Comparison of ENCODE assay signal across 15 mouse cellular contexts in genomic region chr2:38522354-38522753, GRCm38 (mm10). TPM values are rescaled to one million over a fixed set of nuclear protein-coding genes. Genes with fewer than 3 reads are reported as not detected.
DNase-seq lines count a peak whose midpoint lies in the region; ATAC-seq and TF ChIP-seq lines count a peak whose summit lies in the region.
"Had no signal": no experiment of that assay in that cellular context is flagged by ENCODE, and none has a peak within 500 bp of the region (broad histone marks: within the 10 kb centered on the region; RNA-seq: fewer than 3 reads in every experiment).

No protein-coding gene starts in this region.

- no peak overlapping the region for H3K4me3 ChIP-seq in heart, postnatal 0 days (ENCODE audit: low read depth, low read length)
- H3K4me3 ChIP-seq in lung, postnatal 0 days (ENCODE audit: low read depth, low read length), result no peak overlapping the region
- no peak overlapping the region for H3K4me3 ChIP-seq in stomach, embryonic 15.5 days (replicated peaks)
- no peak overlapping the region for H3K4me3 ChIP-seq in left cerebral cortex, adult 2 months
- H3K4me3 ChIP-seq: forebrain, embryonic 13.5 days; hindbrain, embryonic 10.5 days; midbrain, embryonic 15.5 days had no signal

- WGBS in heart, postnatal 0 days, result 49% methylated on average over 2 of the region's 2 CpGs
- 48% methylated on average over 2 of the region's 2 CpGs for WGBS in lung, postnatal 0 days
- 46% methylated on average over 2 of the region's 2 CpGs for WGBS in stomach, embryonic 15.5 days

- TF ChIP-seq CTCF in heart, postnatal 0 days (IDR thresholded peaks at IDR 0.05; ENCODE audit: low read depth), result no peak
- TF ChIP-seq CTCF in lung, postnatal 0 days (IDR thresholded peaks at IDR 0.05), result no peak
- no peak for TF ChIP-seq CTCF in left cerebral cortex, adult 2 months (IDR thresholded peaks at IDR 0.05)

- intact Hi-C loops in heart, postnatal 36 days (cut with DNase I), result no loop called here
- intact Hi-C loops in left cerebral cortex, adult 2 months (cut with DNase I), result no loop called here

- H3K27me3 ChIP-seq in heart, postnatal 0 days (ENCODE audit: control insufficient read depth, insufficient read depth, low read length), result no peaks in the 10 kb centered on the region
- no peaks in the 10 kb centered on the region for H3K27me3 ChIP-seq in lung, postnatal 0 days (replicated peaks; ENCODE audit: insufficient read depth, low read length)
- H3K27me3 ChIP-seq in stomach, embryonic 15.5 days (replicated peaks), result no peaks in the 10 kb centered on the region
- H3K27me3 ChIP-seq: forebrain, embryonic 13.5 days; midbrain, embryonic 15.5 days had no signal

- no peaks in the 10 kb centered on the region for H3K9me3 ChIP-seq in heart, postnatal 0 days (replicated peaks; ENCODE audit: control insufficient read depth, low read length)
- no peaks in the 10 kb centered on the region for H3K9me3 ChIP-seq in lung, postnatal 0 days (ENCODE audit: low read length)
- no peaks in the 10 kb centered on the region for H3K9me3 ChIP-seq in stomach, embryonic 15.5 days
- H3K9me3 ChIP-seq: forebrain, embryonic 13.5 days; hindbrain, embryonic 10.5 days; midbrain, embryonic 15.5 days had no signal

- 0 out of 2 replicates have a peak, but pooled peaks cover 6% of the 10 kb centered on the region for H3K36me3 ChIP-seq in heart, postnatal 0 days (replicated peaks; ENCODE audit: control insufficient read depth, insufficient read depth, low read length)
- no peaks in the 10 kb centered on the region for H3K36me3 ChIP-seq in lung, postnatal 0 days (ENCODE audit: insufficient read depth, low read length)
- no peaks in the 10 kb centered on the region; the same call in 1 of the 2 replicates for H3K36me3 ChIP-seq in stomach, embryonic 15.5 days
- H3K36me3 ChIP-seq: midbrain, embryonic 15.5 days had no signal

- no peak overlapping the region for H3K4me2 ChIP-seq in heart, postnatal 0 days (ENCODE audit: low read depth, low read length)
- H3K4me2 ChIP-seq in lung, postnatal 0 days (replicated peaks; ENCODE audit: low read depth, low read length), result no peak overlapping the region
- H3K4me2 ChIP-seq in stomach, embryonic 15.5 days, result no peak overlapping the region
- H3K4me2 ChIP-seq: forebrain, embryonic 13.5 days; midbrain, embryonic 15.5 days had no signal

- peak; percentile 34 for DNase-seq in adrenal gland, postnatal 10 days
- DNase-seq in adrenal gland, postnatal 25 days, result no peak
- no peak for DNase-seq in heart, postnatal 0 days (ENCODE audit: low spot score)
- no peak for DNase-seq in heart, postnatal 36 days
- DNase-seq in lung, postnatal 0 days (ENCODE audit: low spot score), result peak; percentile 40
- no peak for DNase-seq in lung, postnatal 4 days
- no peak for DNase-seq in left cerebral cortex, adult 2 months (ENCODE audit: extremely low spot score in 1 of 2, low spot score in 2 of 2)
- DNase-seq: cerebellum, adult 11-12 months; right cerebral cortex, postnatal 14 days; thymus, postnatal 4 days had no signal

- peak; percentile 65 for ATAC-seq in heart, postnatal 0 days (ENCODE audit: insufficient read depth, low read depth)
- ATAC-seq in lung, postnatal 0 days, result peak; percentile 54
- no peak for ATAC-seq in stomach, embryonic 15.5 days (ENCODE audit: insufficient read depth, low FRiP score, low read depth)
- ATAC-seq: forebrain, embryonic 13.5 days had no signal

- peak overlapping the region; percentile 26 for H3K27ac ChIP-seq in heart, postnatal 0 days (ENCODE audit: low read depth)
- H3K27ac ChIP-seq in lung, postnatal 0 days (ENCODE audit: low read length), result no peak overlapping the region
- H3K27ac ChIP-seq in stomach, embryonic 15.5 days, result peak overlapping the region; percentile 21
- no peak overlapping the region for H3K27ac ChIP-seq in left cerebral cortex, adult 2 months
- H3K27ac ChIP-seq: forebrain, embryonic 13.5 days; hindbrain, embryonic 10.5 days; liver, embryonic 14.5 days; midbrain, embryonic 15.5 days had no signal

- no peak overlapping the region for H3K9ac ChIP-seq in heart, postnatal 0 days (replicated peaks; ENCODE audit: low read depth, low read length)
- H3K9ac ChIP-seq in lung, postnatal 0 days (replicated peaks; ENCODE audit: low read depth), result no peak overlapping the region
- no peak overlapping the region for H3K9ac ChIP-seq in stomach, embryonic 15.5 days
- H3K9ac ChIP-seq: forebrain, embryonic 13.5 days; liver, embryonic 14.5 days; midbrain, embryonic 15.5 days had no signal

- TF ChIP-seq EP300 in heart, postnatal 0 days (IDR thresholded peaks at IDR 0.05; ENCODE audit: low read depth), result no peak
- peak; percentile 44; the same call in 1 of the 2 replicates for TF ChIP-seq EP300 in lung, postnatal 0 days (IDR thresholded peaks at IDR 0.05)

- peaks cover 20% of the 10 kb centered on the region for H3K4me1 ChIP-seq in heart, postnatal 0 days (ENCODE audit: control insufficient read depth, insufficient read depth)
- peaks cover 20% of the 10 kb centered on the region for H3K4me1 ChIP-seq in lung, postnatal 0 days (ENCODE audit: insufficient read depth, low read depth, low read length)
- peaks cover 25% of the 10 kb centered on the region for H3K4me1 ChIP-seq in stomach, embryonic 15.5 days

RNA-seq across cellular contexts. Expression of gene Nek6, which starts 10.9 kb away (rescaled TPM):
- 10 to 100 TPM; 18.9 to 19.4 TPM for total RNA-seq in adrenal gland, postnatal 10 days (2021)
- 11.7 and 13.2 TPM in 2 replicates for total RNA-seq in adrenal gland, postnatal 25 days (2021)
- total RNA-seq in heart, postnatal 0 days (2014; rRNA removed; ENCODE audit: low replicate concordance), result 12.3 and 18.1 TPM in 2 replicates
- polyA plus RNA-seq in heart, postnatal 0 days (2015; fragmentation: Nextera tagmentation; extraction: Ambion mirVana), result 25.5 and 26.5 TPM in 2 replicates
- 1 to 10 TPM; 4.0 to 4.7 TPM for total RNA-seq in heart, postnatal 36 days (2021)
- 57.8 and 69.4 TPM in 2 replicates for polyA plus RNA-seq in lung, postnatal 0 days (2015; fragmentation: Nextera tagmentation; extraction: Ambion mirVana)
- polyA plus RNA-seq in stomach, embryonic 15.5 days (2015; fragmentation: Nextera tagmentation; extraction: Ambion mirVana), result 109 and 111 TPM in 2 replicates
- 10 to 100 TPM; 28.2 to 29.4 TPM for total RNA-seq in left cerebral cortex, adult 2 months (2021)

Comparison
In these comparisons a context has a peak if more than half of its experiments do, and no peak if none do; other contexts are left out.
1. DNase-seq: peak in adrenal gland, postnatal 10 days (single experiment) and lung, postnatal 0 days (single experiment); none in adrenal gland, postnatal 25 days (single experiment), heart, postnatal 0 days (single experiment), heart, postnatal 36 days (0 of 2), lung, postnatal 4 days (0 of 2) and left cerebral cortex, adult 2 months (0 of 2).
2. H3K27ac ChIP-seq: peak in heart, postnatal 0 days (single experiment) and stomach, embryonic 15.5 days (single experiment); none in lung, postnatal 0 days (single experiment) and left cerebral cortex, adult 2 months (single experiment).